Mouse (Mus musculus) lung, adult 2 months (tissue): ENCODE data around the gene Prx.

Experiments used
- CTCF ChIP-seq: fragments of 200-500 bp; IDR thresholded peaks from 2 replicates; pipeline ENCODE4 v1.5.1; 2011; ENCODE audit warnings: mild to moderate bottlenecking, low read length, control low read depth; ENCODE audit not compliant: insufficient read depth
- POLR2A ChIP-seq: fragments of 200-500 bp; IDR thresholded peaks from 2 replicates; pipeline ENCODE4 v1.6.1; 2011; ENCODE audit warnings: low read depth, mild to moderate bottlenecking, control low read depth, low read length, borderline replicate concordance; ENCODE audit errors: extremely low read depth

DNA sequence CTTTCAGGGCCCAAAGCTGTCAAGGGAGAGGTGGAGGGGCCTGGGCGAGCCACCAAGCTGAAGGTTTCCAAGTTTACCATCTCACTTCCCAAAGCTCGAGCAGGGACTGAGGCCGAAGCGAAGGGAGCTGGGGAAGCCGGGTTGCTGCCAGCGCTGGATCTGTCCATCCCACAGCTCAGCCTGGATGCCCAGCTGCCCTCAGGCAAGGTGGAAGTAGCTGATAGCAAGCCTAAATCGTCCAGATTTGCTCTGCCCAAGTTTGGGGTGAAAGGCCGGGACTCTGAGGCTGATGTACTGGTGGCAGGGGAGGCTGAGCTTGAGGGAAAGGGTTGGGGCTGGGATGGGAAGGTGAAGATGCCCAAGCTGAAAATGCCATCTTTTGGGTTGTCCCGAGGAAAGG, 19.2 kb downstream of the Prx start:
- no peak for TF ChIP-seq CTCF
- no peak for TF ChIP-seq POLR2A
